In genomic region chr7:84328770-84329169, GRCm38 (mm10) we compare ENCODE assay signal across 8 mouse cellular contexts.
A peak's percentile ranks its signal among the peaks of the same experiment; 100 is the strongest.
DNase-seq lines count a peak whose midpoint lies in the region; ATAC-seq and TF ChIP-seq lines count a peak whose summit lies in the region.
"Had no signal": no experiment of that assay in that cellular context is flagged by ENCODE, and none has a peak within 500 bp of the region (broad histone marks: within the 10 kb centered on the region; RNA-seq: fewer than 3 reads in every experiment).

No protein-coding gene starts in this region.

- H3K27ac ChIP-seq in kidney, postnatal 0 days = no peak overlapping the region
- no peak overlapping the region for H3K27ac ChIP-seq in kidney, embryonic 16.5 days (ENCODE audit: low read length)
- H3K27ac ChIP-seq in embryonic facial prominence, embryonic 15.5 days (replicated peaks) = 0 out of 2 replicates have a peak overlapping the region, but pooled peaks have one; percentile 18

- no peaks in the 10 kb centered on the region for H3K36me3 ChIP-seq in kidney, postnatal 0 days (ENCODE audit: insufficient read depth, low read length)
- no peaks in the 10 kb centered on the region for H3K36me3 ChIP-seq in kidney, embryonic 16.5 days (ENCODE audit: insufficient read depth, low read length)
- no peaks in the 10 kb centered on the region for H3K36me3 ChIP-seq in embryonic facial prominence, embryonic 15.5 days

- H3K4me3 ChIP-seq in kidney, postnatal 0 days (replicated peaks; ENCODE audit: low read depth, low read length) = no peak overlapping the region
- H3K4me3 ChIP-seq in kidney, embryonic 16.5 days (ENCODE audit: low read length) = no peak overlapping the region
- no peak overlapping the region for H3K4me3 ChIP-seq in embryonic facial prominence, embryonic 15.5 days (replicated peaks)

- H3K9me3 ChIP-seq in kidney, postnatal 0 days (replicated peaks; ENCODE audit: low read length) = no peaks in the 10 kb centered on the region
- H3K9me3 ChIP-seq in kidney, embryonic 16.5 days (ENCODE audit: low read length) = no peaks in the 10 kb centered on the region
- no peaks in the 10 kb centered on the region for H3K9me3 ChIP-seq in embryonic facial prominence, embryonic 15.5 days (replicated peaks)

- H3K4me2 ChIP-seq in kidney, postnatal 0 days (ENCODE audit: low read length) = no peak overlapping the region
- no peak overlapping the region for H3K4me2 ChIP-seq in kidney, embryonic 16.5 days (replicated peaks; ENCODE audit: low read depth, low read length)
- no peak overlapping the region for H3K4me2 ChIP-seq in embryonic facial prominence, embryonic 15.5 days (replicated peaks)

- ATAC-seq in kidney, postnatal 0 days (replicated peaks; ENCODE audit: low FRiP score, low read depth) = no peak
- no peak for ATAC-seq in kidney, embryonic 16.5 days (ENCODE audit: low FRiP score, low TSS enrichment)
- ATAC-seq in embryonic facial prominence, embryonic 15.5 days (ENCODE audit: insufficient number of reproducible peaks, low FRiP score, low TSS enrichment, low read depth) = no peak
- no peak for ATAC-seq in monocyte, adult 5-6 weeks (replicated peaks; ENCODE audit: insufficient number of reproducible peaks, low FRiP score, low TSS enrichment, poor library complexity, severe bottlenecking)

- DNase-seq in kidney, postnatal 0 days (ENCODE audit: low spot score) = no peak
- DNase-seq in brain, embryonic 14.5 days (ENCODE audit: low read depth) = peak; percentile 95
- DNase-seq in lung, postnatal 10 days = peak; percentile 78
- no peak for DNase-seq in ovary, postnatal 36 days (ENCODE audit: low spot score)
- DNase-seq: thymus, postnatal 25 days had no signal

- WGBS in kidney, postnatal 0 days = 59% methylated on average over 1 of the region's 1 CpGs
- whole genome bisulfite sequencing in kidney, embryonic 16.5 days = 48% methylated on average over 1 of the region's 1 CpGs
- 53% methylated on average over 1 of the region's 1 CpGs for WGBS in embryonic facial prominence, embryonic 15.5 days

- no peaks in the 10 kb centered on the region for H3K27me3 ChIP-seq in kidney, postnatal 0 days (ENCODE audit: insufficient read depth, low read length)
- H3K27me3 ChIP-seq in kidney, embryonic 16.5 days (ENCODE audit: insufficient read depth, low read length) = no peaks in the 10 kb centered on the region
- 0 out of 2 replicates have a peak, but pooled peaks cover 11% of the 10 kb centered on the region for H3K27me3 ChIP-seq in embryonic facial prominence, embryonic 15.5 days

- peaks cover 10% of the 10 kb centered on the region for H3K4me1 ChIP-seq in kidney, postnatal 0 days (replicated peaks; ENCODE audit: insufficient read depth, low read length)
- H3K4me1 ChIP-seq in kidney, embryonic 16.5 days (ENCODE audit: insufficient read depth, low read length) = peaks cover 11% of the 10 kb centered on the region
- peaks cover 24% of the 10 kb centered on the region for H3K4me1 ChIP-seq in embryonic facial prominence, embryonic 15.5 days

- no peak overlapping the region for H3K9ac ChIP-seq in kidney, postnatal 0 days (ENCODE audit: low read depth, low read length)
- no peak overlapping the region for H3K9ac ChIP-seq in kidney, embryonic 16.5 days (replicated peaks; ENCODE audit: low read length)
- H3K9ac ChIP-seq in embryonic facial prominence, embryonic 15.5 days = no peak overlapping the region

- TF ChIP-seq POLR2A in brain, embryonic 14.5 days (IDR thresholded peaks at IDR 0.05; ENCODE audit: borderline replicate concordance, extremely low read depth, insufficient read depth, insufficient read length, poor library complexity, severe bottlenecking) = no peak

- 0 out of 2 replicates have a peak, but pooled peaks have one; percentile 7 for TF ChIP-seq CTCF in kidney, postnatal 0 days (IDR thresholded peaks at IDR 0.05; ENCODE audit: low read depth)
- TF ChIP-seq CTCF in brain, embryonic 14.5 days (IDR thresholded peaks at IDR 0.05; ENCODE audit: borderline replicate concordance, extremely low read depth, insufficient read depth, insufficient read length) = no peak

Comparison
In these comparisons a context has a peak if more than half of its experiments do, and no peak if none do; other contexts are left out.
1. DNase-seq: peak in brain, embryonic 14.5 days (single experiment) and lung, postnatal 10 days (single experiment); none in kidney, postnatal 0 days (single experiment) and ovary, postnatal 36 days (single experiment).